Mouse (Mus musculus): Measurements from ENCODE around the gene Prpf31.

Prpf31 gene

GRCm38 (mm10) chr7:3685400-3686187, 55.8 kb downstream of the Prpf31 start:
- no peak for DNase-seq (ENCODE audit: low read depth, low spot score)

GRCm38 (mm10) chr7:3691919-3692318, 62.1 kb downstream of the Prpf31 start:
- DNase-seq (ENCODE audit: low read depth, low spot score): no peak

Data from telencephalon, adult 2 months (tissue).